Mouse (Mus musculus) brain, embryonic 14.5 days (tissue): ENCODE measurements around the gene Crtac1. TPM values are rescaled to one million over a fixed set of nuclear protein-coding genes. Genes with fewer than 3 reads are reported as not detected.

Experiments used
- DNase-seq: peaks from one replicate; pipeline ENCODE4 v3.0.0-alpha.2; 2011; ENCODE audit warnings: low read depth
- CTCF ChIP-seq: fragments of 200-500 bp; IDR thresholded peaks from 2 replicates; pipeline ENCODE4 v1.5.1; 2012; ENCODE audit warnings: inconsistent platforms, mild to moderate bottlenecking, moderate library complexity, borderline replicate concordance; ENCODE audit not compliant: insufficient read depth, insufficient read length; ENCODE audit errors: extremely low read depth
- POLR2A ChIP-seq: fragments of 200-500 bp; IDR thresholded peaks from 2 replicates; pipeline ENCODE4 v1.6.1; 2012; ENCODE audit warnings: mild to moderate bottlenecking, inconsistent platforms, borderline replicate concordance; ENCODE audit not compliant: poor library complexity, insufficient read depth, insufficient read length, severe bottlenecking; ENCODE audit errors: extremely low read depth
- polyA plus RNA-seq: library from polyadenylated mRNA; depleted of rRNA; stranded (reverse); fragments of >200 nt; gene quantifications from 2 replicates; pipeline ENCODE4 v1.2.3, GENCODE M21; 2012

Gene Crtac1
- polyA plus RNA-seq, 1 experiment, result 21.7 TPM

GRCm38 (mm10) chr19:42316998-42317397, 114.6 kb downstream of the Crtac1 start:
- peak; percentile 92 for DNase-seq
- TF ChIP-seq POLR2A (no peak), CTCF (no peak)

- DNase-seq, result peak; percentile 76
- TF ChIP-seq POLR2A (no peak), CTCF (no peak)
These were observed 115.1 kb downstream of the Crtac1 start for GRCm38 (mm10) chr19:42316525-42316924.

GRCm38 (mm10) chr19:42315914-42316313, 115.7 kb downstream of the Crtac1 start:
- DNase-seq, result peak; percentile 91
- TF ChIP-seq CTCF (peak; percentile 95), POLR2A (no peak)

- DNase-seq, result peak; percentile 33
- TF ChIP-seq CTCF (no peak), POLR2A (no peak)
These were observed 116.4 kb downstream of the Crtac1 start for GRCm38 (mm10) chr19:42315070-42315679.

GRCm38 (mm10) chr19:42312191-42312590, 119.4 kb downstream of the Crtac1 start:
- TF ChIP-seq CTCF (no peak), POLR2A (no peak)
- peak; percentile 92 for DNase-seq

- TF ChIP-seq POLR2A (no peak), CTCF (no peak)
- DNase-seq, result no peak
These were observed 120.3 kb downstream of the Crtac1 start for GRCm38 (mm10) chr19:42311332-42311731.

GRCm38 (mm10) chr19:42308931-42309330, 122.7 kb downstream of the Crtac1 start:
- TF ChIP-seq CTCF (no peak), POLR2A (no peak)
- no peak for DNase-seq

- TF ChIP-seq CTCF (no peak), POLR2A (no peak)
- DNase-seq, result peak; percentile 56
These were observed 124.6 kb downstream of the Crtac1 start for GRCm38 (mm10) chr19:42307019-42307418.

GRCm38 (mm10) chr19:42306202-42306601, 125.4 kb downstream of the Crtac1 start:
- DNase-seq, result no peak
- TF ChIP-seq POLR2A (no peak), CTCF (no peak)

GRCm38 (mm10) chr19:42305746-42306145, 125.8 kb downstream of the Crtac1 start:
- DNase-seq, result no peak
- no peak for TF ChIP-seq POLR2A
- TF ChIP-seq CTCF, result no peak

- TF ChIP-seq CTCF (no peak), POLR2A (no peak)
- no peak for DNase-seq
These were observed 127.1 kb downstream of the Crtac1 start for GRCm38 (mm10) chr19:42304506-42304905.

GRCm38 (mm10) chr19:42303210-42303813, 128.3 kb downstream of the Crtac1 start:
- peak; percentile 31 for DNase-seq
- no peak for TF ChIP-seq CTCF
- no peak for TF ChIP-seq POLR2A
